9 mouse cellular contexts compared by ENCODE assay signal in the genomic region with DNA sequence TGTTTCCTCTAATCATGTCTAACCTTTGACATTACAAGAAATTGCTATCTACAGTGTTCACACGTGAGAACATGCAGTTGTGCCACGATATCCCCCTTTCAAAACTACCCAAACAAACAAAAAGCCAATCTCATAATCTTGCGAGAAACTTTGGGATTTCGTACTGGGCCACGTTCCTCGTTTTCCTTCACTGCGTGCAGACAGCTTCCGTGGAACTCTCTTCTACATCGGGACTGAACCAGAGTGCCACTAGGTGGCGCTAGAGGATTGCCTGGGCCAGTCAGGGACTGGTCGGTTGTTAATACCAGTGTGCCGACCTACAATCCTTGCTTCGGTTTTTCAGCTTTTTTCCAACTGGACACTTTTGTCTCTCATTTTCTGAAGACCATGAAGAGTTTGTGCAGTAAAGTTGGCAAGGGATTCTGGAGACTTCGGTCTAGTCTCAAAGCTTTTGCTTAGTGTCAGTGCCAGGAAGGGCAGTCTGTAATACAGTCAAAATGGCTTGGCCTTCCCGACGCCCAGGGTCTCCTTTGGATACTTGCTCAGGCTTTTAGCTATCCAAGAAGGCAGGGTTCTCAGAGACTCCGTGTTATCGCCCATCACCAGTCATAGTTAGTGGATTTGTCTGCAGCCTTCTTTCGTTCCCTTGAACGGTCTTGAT. TPM values are rescaled to one million over a fixed set of nuclear protein-coding genes. Genes with fewer than 3 reads are reported as not detected.
DNase-seq lines count a peak whose midpoint lies in the region; ATAC-seq lines count a peak whose summit lies in the region.
"Had no signal": no experiment of that assay in that cellular context is flagged by ENCODE, and none has a peak within 500 bp of the region (broad histone marks: within the 10 kb centered on the region; RNA-seq: fewer than 3 reads in every experiment).

No protein-coding gene starts in this region.

- H3K27ac ChIP-seq in forebrain, embryonic 10.5 days, result no peak overlapping the region
- H3K27ac ChIP-seq in heart, embryonic 14.5 days (replicated peaks in 1 of 2; ENCODE audit: control insufficient read depth in 1 of 2, insufficient read depth in 1 of 2, low read depth in 2 of 2, low read length in 2 of 2), result no peak overlapping the region
- no peak overlapping the region for H3K27ac ChIP-seq in liver, embryonic 12.5 days
- H3K27ac ChIP-seq in stomach, embryonic 14.5 days (ENCODE audit: low read length), result no peak overlapping the region
- H3K27ac ChIP-seq: macrophage had no signal

- DNase-seq in CD8-positive naive resting alpha-beta T cell, adult 2 months (ENCODE audit: low read depth in 2 of 2, low spot score in 2 of 2), result peak; percentile 52 to 58
- peak; percentile 87 for DNase-seq in c-Kit-positive CD71-negative TER-119-negative erythroid progenitor cells, embryonic 14.5 days (ENCODE audit: low read depth)
- peak; percentile 90 for DNase-seq in forebrain, embryonic 10.5 days (ENCODE audit: extremely low spot score, low spot score)
- peak; percentile 95 for DNase-seq in kidney, postnatal 10 days
- DNase-seq in natural killer cell, adult 2 months (ENCODE audit: low spot score in 2 of 2), result peak; percentile 56 to 78

- peaks cover 24% of the 10 kb centered on the region for H3K27me3 ChIP-seq in forebrain, embryonic 10.5 days (ENCODE audit: poor library complexity, severe bottlenecking)
- H3K27me3 ChIP-seq in heart, embryonic 14.5 days (ENCODE audit: control insufficient read depth, insufficient read depth, low read length), result no peaks in the 10 kb centered on the region
- H3K27me3 ChIP-seq in liver, embryonic 12.5 days (replicated peaks), result peaks cover 5% of the 10 kb centered on the region; the same call in 1 of the 2 replicates
- H3K27me3 ChIP-seq in stomach, embryonic 14.5 days (ENCODE audit: control insufficient read depth, insufficient read depth, low read length), result no peaks in the 10 kb centered on the region

- peak; percentile 50; the same call in 1 of the 2 replicates for ATAC-seq in heart, embryonic 14.5 days (ENCODE audit: insufficient number of reproducible peaks, insufficient read depth, low FRiP score, low read depth)
- peak; percentile 73 for ATAC-seq in liver, embryonic 12.5 days
- ATAC-seq in stomach, embryonic 14.5 days (ENCODE audit: insufficient number of reproducible peaks, insufficient read depth, low FRiP score, low read depth), result peak; percentile 83

- peak overlapping the region; percentile 11; the same call in 1 of the 2 replicates for H3K4me3 ChIP-seq in forebrain, embryonic 10.5 days
- no peak overlapping the region for H3K4me3 ChIP-seq in heart, embryonic 14.5 days (ENCODE audit: control insufficient read depth in 1 of 2, insufficient read depth in 1 of 2, low read depth in 1 of 2, low read length in 2 of 2)
- no peak overlapping the region for H3K4me3 ChIP-seq in liver, embryonic 12.5 days
- H3K4me3 ChIP-seq in stomach, embryonic 14.5 days (ENCODE audit: low read depth, low read length), result no peak overlapping the region

- peaks cover 19% of the 10 kb centered on the region for H3K4me1 ChIP-seq in forebrain, embryonic 10.5 days
- H3K4me1 ChIP-seq in heart, embryonic 14.5 days (ENCODE audit: control insufficient read depth in 2 of 2, insufficient read depth in 2 of 2, low read length in 2 of 2), result peaks cover 0 to 4% of the 10 kb centered on the region in 2 experiments; a peak in 2 of 4 replicates
- peaks cover 3% of the 10 kb centered on the region; the same call in 1 of the 2 replicates for H3K4me1 ChIP-seq in liver, embryonic 12.5 days
- H3K4me1 ChIP-seq in stomach, embryonic 14.5 days (ENCODE audit: control insufficient read depth, insufficient read depth, low read length), result no peaks in the 10 kb centered on the region

- H3K9me3 ChIP-seq in forebrain, embryonic 10.5 days, result no peaks in the 10 kb centered on the region
- H3K9me3 ChIP-seq in heart, embryonic 14.5 days (ENCODE audit: control insufficient read depth, low read length), result no peaks in the 10 kb centered on the region
- no peaks in the 10 kb centered on the region for H3K9me3 ChIP-seq in liver, embryonic 12.5 days (replicated peaks)
- no peaks in the 10 kb centered on the region for H3K9me3 ChIP-seq in stomach, embryonic 14.5 days (ENCODE audit: control insufficient read depth, low read depth, low read length)

- WGBS in forebrain, embryonic 10.5 days, result 24% methylated on average over 20 of the region's 20 CpGs
- 20% methylated on average over 20 of the region's 20 CpGs for WGBS in heart, embryonic 14.5 days
- WGBS in liver, embryonic 12.5 days (ENCODE audit: insufficient replicate concordance), result 19% methylated on average over 20 of the region's 20 CpGs
- WGBS in stomach, embryonic 14.5 days, result 20% methylated on average over 20 of the region's 20 CpGs

- peak overlapping the region; percentile 40 for H3K4me2 ChIP-seq in heart, embryonic 14.5 days (ENCODE audit: low read length)
- peak overlapping the region; percentile 26 for H3K4me2 ChIP-seq in liver, embryonic 12.5 days
- peak overlapping the region; percentile 8; the same call in 1 of the 2 replicates for H3K4me2 ChIP-seq in stomach, embryonic 14.5 days (replicated peaks; ENCODE audit: low read depth, low read length)

- no peak overlapping the region for H3K9ac ChIP-seq in heart, embryonic 14.5 days (ENCODE audit: low read length)
- no peak overlapping the region for H3K9ac ChIP-seq in liver, embryonic 12.5 days
- H3K9ac ChIP-seq in stomach, embryonic 14.5 days (replicated peaks; ENCODE audit: low read depth, low read length), result no peak overlapping the region

- H3K36me3 ChIP-seq in forebrain, embryonic 10.5 days (replicated peaks), result no peaks in the 10 kb centered on the region
- no peaks in the 10 kb centered on the region for H3K36me3 ChIP-seq in heart, embryonic 14.5 days (ENCODE audit: control insufficient read depth, insufficient read depth, low read length)
- H3K36me3 ChIP-seq in liver, embryonic 12.5 days, result no peaks in the 10 kb centered on the region
- no peaks in the 10 kb centered on the region for H3K36me3 ChIP-seq in stomach, embryonic 14.5 days (ENCODE audit: control insufficient read depth, insufficient read depth, low read length)

RNA-seq across cellular contexts. Expression of a gene that starts 22.2 kb away (rescaled TPM):
- 0.63 and 1.3 TPM in 2 replicates for polyA plus RNA-seq in forebrain, embryonic 10.5 days (2016; fragmentation: Nextera tagmentation; extraction: Ambion mirVana)
- polyA plus RNA-seq in heart, embryonic 14.5 days (2014; fragmentation: Nextera tagmentation; extraction: Ambion mirVana), result 1.8 and 1.9 TPM in 2 replicates
- polyA plus RNA-seq in liver, embryonic 12.5 days (2016; fragmentation: Nextera tagmentation; extraction: Ambion mirVana), result 3.2 and 4.8 TPM in 2 replicates
- polyA plus RNA-seq in stomach, embryonic 14.5 days (2014; fragmentation: Nextera tagmentation; extraction: Ambion mirVana), result 1.8 and 2.6 TPM in 2 replicates
